Comparison of ENCODE assay signal across 11 mouse cellular contexts in genomic region chr17:31207771-31208334, GRCm38 (mm10). TPM values are rescaled to one million over a fixed set of nuclear protein-coding genes. Genes with fewer than 3 reads are reported as not detected.
DNase-seq lines count a peak whose midpoint lies in the region; ATAC-seq and TF ChIP-seq lines count a peak whose summit lies in the region.
"Had no signal": no experiment of that assay in that cellular context is flagged by ENCODE, and none has a peak within 500 bp of the region (broad histone marks: within the 10 kb centered on the region; RNA-seq: fewer than 3 reads in every experiment).

TSS of gene Ubash3a (plus strand) at chr17:31207873.

- peak; percentile 9 to 14 for DNase-seq in layer of hippocampus, postnatal 36 days
- no peak for DNase-seq in layer of hippocampus, adult 11-12 months (ENCODE audit: low spot score)
- DNase-seq in c-Kit-positive CD71-positive TER-119-positive erythroid progenitor cells, embryonic 14.5 days (ENCODE audit: low spot score): peak; percentile 54
- no peak for DNase-seq in liver, postnatal 0 days
- peak; percentile 84 for DNase-seq in thymus, postnatal 0 days (ENCODE audit: low spot score)
- DNase-seq in midbrain, embryonic 14.5 days: no peak
- no peak for DNase-seq in kidney, postnatal 36 days
- DNase-seq in layer of hippocampus, postnatal 14 days (ENCODE audit: low spot score in 2 of 2): no peak
- DNase-seq: cerebellum, postnatal 10 days; left cerebral cortex, postnatal 4 days had no signal

- H3K4me2 ChIP-seq in liver, postnatal 0 days (ENCODE audit: low read depth, low read length): peak within 1 kb of the TSS; percentile 67
- no peak within 1 kb of the TSS for H3K4me2 ChIP-seq in midbrain, embryonic 14.5 days (ENCODE audit: low read length)

- peak; percentile 54 for ATAC-seq in liver, postnatal 0 days
- ATAC-seq in midbrain, embryonic 14.5 days (ENCODE audit: low FRiP score, low TSS enrichment): no peak

- H3K27ac ChIP-seq in liver, postnatal 0 days (ENCODE audit: low read depth): peak within 1 kb of the TSS; percentile 76
- no peak within 1 kb of the TSS for H3K27ac ChIP-seq in midbrain, embryonic 14.5 days (replicated peaks; ENCODE audit: low read depth, low read length)
- H3K27ac ChIP-seq: macrophage had no signal

- H3K36me3 ChIP-seq in liver, postnatal 0 days (replicated peaks; ENCODE audit: insufficient read depth, low read length): no peaks in the 10 kb centered on the region
- H3K36me3 ChIP-seq in midbrain, embryonic 14.5 days (ENCODE audit: control insufficient read depth, insufficient read depth, low read length): no peaks in the 10 kb centered on the region

- 15% methylated on average over 12 of the region's 12 CpGs for WGBS in liver, postnatal 0 days (ENCODE audit: insufficient replicate concordance)
- WGBS in midbrain, embryonic 14.5 days: 85% methylated on average over 12 of the region's 12 CpGs

- peaks cover 15% of the 10 kb centered on the region for H3K4me1 ChIP-seq in liver, postnatal 0 days (ENCODE audit: insufficient read depth)
- no peaks in the 10 kb centered on the region for H3K4me1 ChIP-seq in midbrain, embryonic 14.5 days (ENCODE audit: control insufficient read depth, insufficient read depth, low read length)

- H3K4me3 ChIP-seq in liver, postnatal 0 days (ENCODE audit: low read depth, low read length): peak within 1 kb of the TSS; percentile 19
- H3K4me3 ChIP-seq in midbrain, embryonic 14.5 days (replicated peaks; ENCODE audit: low read depth, low read length): no peak within 1 kb of the TSS

- no peak for TF ChIP-seq CTCF in liver, postnatal 0 days (IDR thresholded peaks at IDR 0.05; ENCODE audit: low read depth)

- no peaks in the 10 kb centered on the region for H3K9me3 ChIP-seq in liver, postnatal 0 days (ENCODE audit: low read length)
- H3K9me3 ChIP-seq in midbrain, embryonic 14.5 days (ENCODE audit: control insufficient read depth, low read length): no peaks in the 10 kb centered on the region

- no peaks in the 10 kb centered on the region for H3K27me3 ChIP-seq in liver, postnatal 0 days (ENCODE audit: insufficient read depth, low read length)
- no peaks in the 10 kb centered on the region for H3K27me3 ChIP-seq in midbrain, embryonic 14.5 days (ENCODE audit: control insufficient read depth, insufficient read depth, low read length)

- H3K9ac ChIP-seq in liver, postnatal 0 days (replicated peaks): peak within 1 kb of the TSS; percentile 54
- H3K9ac ChIP-seq in midbrain, embryonic 14.5 days (replicated peaks; ENCODE audit: low read length): no peak within 1 kb of the TSS

- TF ChIP-seq EP300 in liver, postnatal 0 days (IDR thresholded peaks at IDR 0.05; ENCODE audit: low read depth): no peak

RNA-seq across cellular contexts. Expression of gene Ubash3a, which starts in this region (rescaled TPM):
- total RNA-seq in layer of hippocampus, postnatal 36 days (2021): 1 to 10 TPM in 1 of 2 experiments, under 1 TPM in 1; 0.85 to 1.4 TPM
- 4.2 and 4.6 TPM in 2 replicates for polyA plus RNA-seq in liver, postnatal 0 days (2015; fragmentation: Nextera tagmentation; extraction: Ambion mirVana)
- 66.8 and 75.0 TPM in 2 replicates for polyA plus RNA-seq in thymus, postnatal 0 days (2015; fragmentation: Nextera tagmentation; extraction: Ambion mirVana)
- polyA plus RNA-seq in midbrain, embryonic 14.5 days (2014; fragmentation: Nextera tagmentation; extraction: Ambion mirVana): 0.28 TPM in 1 of 2 replicates, not detected in the other
- total RNA-seq in layer of hippocampus, postnatal 14 days (2021): under 1 TPM; 0.48 to 0.86 TPM
- total RNA-seq: left cerebral cortex, postnatal 4 days had no signal

Comparison
In these comparisons a context has a peak if more than half of its experiments do, and no peak if none do; other contexts are left out.
1. RNA of gene Ubash3a (polyA plus RNA-seq): 66.8 to 75.0 TPM in thymus, postnatal 0 days; 4.2 to 4.6 TPM in liver, postnatal 0 days and 0.28 TPM in midbrain, embryonic 14.5 days; every median in the first group is over 10 times any median in the second.
2. DNase-seq: peak in layer of hippocampus, postnatal 36 days (2 of 2), c-Kit-positive CD71-positive TER-119-positive erythroid progenitor cells, embryonic 14.5 days (single experiment) and thymus, postnatal 0 days (single experiment); none in layer of hippocampus, adult 11-12 months (single experiment), liver, postnatal 0 days (single experiment), midbrain, embryonic 14.5 days (single experiment), kidney, postnatal 36 days (0 of 2) and layer of hippocampus, postnatal 14 days (0 of 2).